Mouse (Mus musculus): ENCODE data around the gene Wdtc1. TPM values are rescaled to one million over a fixed set of nuclear protein-coding genes. Genes with fewer than 3 reads are reported as not detected.

Wdtc1 gene
- polyA plus RNA-seq, 1 experiment from 2014 or later: 11.2 TPM

DNA sequence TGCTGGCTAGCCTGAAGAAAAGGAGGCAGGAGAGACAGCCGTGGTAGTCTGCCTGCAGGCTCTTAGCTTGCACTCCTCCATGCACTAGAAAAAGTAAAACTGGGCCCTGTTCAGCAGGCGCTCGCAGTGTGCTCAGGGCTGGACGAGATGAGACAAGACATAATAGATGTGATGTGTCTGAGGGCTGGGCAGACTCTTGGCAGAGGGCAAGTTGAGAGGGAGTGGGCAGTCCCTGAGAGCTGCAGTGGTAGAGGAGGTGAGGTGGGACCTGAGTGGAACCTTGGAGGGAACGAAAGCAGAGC, 25.7 kb upstream of the Wdtc1 start:
- H3K36me3 ChIP-seq (ENCODE audit: insufficient read depth, low read length): 0 out of 2 replicates have a peak, but pooled peaks cover 3% of the 10 kb centered on the region
- 45% methylated on average over 5 of the region's 5 CpGs for WGBS
- H3K4me2 ChIP-seq (ENCODE audit: low read length): no peak overlapping the region
- DNase-seq (ENCODE audit: low spot score) (no peak), ATAC-seq (replicated peaks; ENCODE audit: low FRiP score, low read depth) (no peak)
- no peaks in the 10 kb centered on the region for H3K27me3 ChIP-seq (ENCODE audit: insufficient read depth, low read length)
- no peak overlapping the region for H3K4me3 ChIP-seq (replicated peaks; ENCODE audit: low read depth, low read length)
- TF ChIP-seq CTCF (IDR thresholded peaks at IDR 0.05; ENCODE audit: low read depth): no peak
- no peak overlapping the region for H3K9ac ChIP-seq (ENCODE audit: low read depth, low read length)
- peaks cover 36% of the 10 kb centered on the region for H3K4me1 ChIP-seq (replicated peaks; ENCODE audit: insufficient read depth, low read length)
- peak overlapping the region; percentile 54 for H3K27ac ChIP-seq
- H3K9me3 ChIP-seq (replicated peaks; ENCODE audit: low read length): no peaks in the 10 kb centered on the region

DNA sequence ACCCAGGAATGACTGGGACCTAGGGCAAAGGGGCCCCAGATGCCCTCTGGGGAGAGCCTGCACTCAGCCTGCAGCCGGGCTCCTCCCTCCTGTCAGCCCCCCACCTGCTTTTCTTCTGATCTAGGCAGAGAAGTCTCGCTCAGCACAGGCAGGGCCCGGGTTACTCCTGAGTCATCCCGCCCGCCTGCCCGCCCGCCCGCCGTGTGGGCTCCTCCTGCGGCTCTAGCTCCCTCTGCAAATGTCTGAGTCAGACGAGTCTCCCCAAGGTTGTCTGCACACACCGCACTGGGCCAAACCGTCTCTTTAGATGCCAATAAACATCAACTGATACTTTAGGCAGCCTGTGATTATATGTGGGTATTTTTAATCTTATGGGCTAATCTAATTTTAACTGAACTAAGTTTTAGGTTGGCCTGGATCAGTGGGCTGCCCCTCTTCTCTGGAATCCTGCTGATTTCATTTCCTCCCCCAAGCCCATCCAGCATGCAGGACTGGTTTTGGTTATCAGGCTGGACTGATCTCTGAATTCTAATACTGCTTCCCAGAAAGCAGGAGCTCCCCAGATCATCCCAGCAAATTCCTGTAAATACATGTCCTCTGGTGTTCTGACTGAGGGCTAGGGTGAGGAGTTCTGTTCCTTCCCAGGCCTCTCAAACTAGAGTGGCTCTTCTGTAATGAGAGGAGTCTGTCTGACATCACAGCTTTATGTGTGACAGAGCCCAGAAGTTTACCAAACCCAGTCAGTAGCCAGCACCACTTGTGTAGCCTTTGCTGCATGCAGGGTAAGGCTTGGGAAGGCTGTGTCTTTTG, 25.2 kb upstream of the Wdtc1 start:
- no peak for TF ChIP-seq CTCF (IDR thresholded peaks at IDR 0.05; ENCODE audit: low read depth)
- Histone ChIP-seq H3K27me3 (ENCODE audit: insufficient read depth, low read length) (no peaks in the 10 kb centered on the region), H3K9ac (ENCODE audit: low read depth, low read length) (no peak overlapping the region), H3K27ac (peak overlapping the region; percentile 54), H3K9me3 (replicated peaks; ENCODE audit: low read length) (no peaks in the 10 kb centered on the region), H3K36me3 (ENCODE audit: insufficient read depth, low read length) (0 out of 2 replicates have a peak, but pooled peaks cover 3% of the 10 kb centered on the region), H3K4me2 (ENCODE audit: low read length) (no peak overlapping the region), H3K4me3 (replicated peaks; ENCODE audit: low read depth, low read length) (no peak overlapping the region), H3K4me1 (replicated peaks; ENCODE audit: insufficient read depth, low read length) (peaks cover 38% of the 10 kb centered on the region)
- WGBS: 16% methylated on average over 13 of the region's 13 CpGs
- 0 out of 2 replicates have a peak, but pooled peaks have one; percentile 11 for ATAC-seq (replicated peaks; ENCODE audit: low FRiP score, low read depth)
- peak; percentile 53 for DNase-seq (ENCODE audit: low spot score)

DNA sequence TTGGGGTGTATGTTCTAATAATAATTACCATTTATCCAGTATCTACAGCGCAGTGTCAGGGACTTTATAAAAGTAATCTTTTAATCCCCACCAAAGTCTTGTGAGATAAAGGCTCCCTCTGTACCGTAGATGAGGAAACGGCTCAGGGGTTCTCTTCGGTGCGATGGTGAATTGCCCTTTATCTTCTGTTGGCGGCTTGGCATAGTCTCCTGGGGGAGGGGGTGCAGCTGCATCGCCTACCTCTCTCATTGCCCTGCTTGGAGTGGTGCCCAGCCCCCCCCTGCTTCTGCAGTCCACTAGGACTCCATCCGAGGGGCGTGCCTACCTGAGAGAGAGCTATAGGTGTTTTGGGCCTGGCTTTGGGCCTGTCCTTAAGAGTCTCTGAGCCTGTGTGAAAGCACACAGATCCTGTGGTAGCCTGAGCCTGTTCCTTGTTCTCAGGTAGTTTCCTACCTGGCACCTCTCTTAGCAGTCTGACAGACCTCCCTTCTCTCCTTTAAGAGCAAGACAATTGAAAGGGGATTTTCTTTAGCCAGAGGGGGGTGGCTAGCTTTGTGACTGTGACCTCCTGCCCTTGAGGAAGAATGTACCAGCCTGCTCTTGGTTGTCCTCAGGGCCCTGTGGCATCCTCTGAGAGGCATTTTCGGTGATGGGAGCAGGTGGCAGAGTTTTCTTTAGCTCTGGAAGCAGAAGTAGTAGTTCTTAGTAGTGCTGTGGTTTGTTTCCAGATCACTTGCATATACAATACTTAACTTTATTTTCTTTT, 22.7 kb upstream of the Wdtc1 start:
- WGBS: 75% methylated on average over 10 of the region's 10 CpGs
- ATAC-seq (replicated peaks; ENCODE audit: low FRiP score, low read depth) (no peak), DNase-seq (ENCODE audit: low spot score) (no peak)
- no peak for TF ChIP-seq CTCF (IDR thresholded peaks at IDR 0.05; ENCODE audit: low read depth)
- no peaks in the 10 kb centered on the region for H3K27me3 ChIP-seq (ENCODE audit: insufficient read depth, low read length)
- H3K9ac ChIP-seq (ENCODE audit: low read depth, low read length): no peak overlapping the region
- no peak overlapping the region for H3K27ac ChIP-seq
- H3K9me3 ChIP-seq (replicated peaks; ENCODE audit: low read length): no peaks in the 10 kb centered on the region
- H3K4me1 ChIP-seq (replicated peaks; ENCODE audit: insufficient read depth, low read length): peaks cover 55% of the 10 kb centered on the region
- no peaks in the 10 kb centered on the region for H3K36me3 ChIP-seq (ENCODE audit: insufficient read depth, low read length)
- H3K4me2 ChIP-seq (ENCODE audit: low read length): no peak overlapping the region
- no peak overlapping the region for H3K4me3 ChIP-seq (replicated peaks; ENCODE audit: low read depth, low read length)

DNA sequence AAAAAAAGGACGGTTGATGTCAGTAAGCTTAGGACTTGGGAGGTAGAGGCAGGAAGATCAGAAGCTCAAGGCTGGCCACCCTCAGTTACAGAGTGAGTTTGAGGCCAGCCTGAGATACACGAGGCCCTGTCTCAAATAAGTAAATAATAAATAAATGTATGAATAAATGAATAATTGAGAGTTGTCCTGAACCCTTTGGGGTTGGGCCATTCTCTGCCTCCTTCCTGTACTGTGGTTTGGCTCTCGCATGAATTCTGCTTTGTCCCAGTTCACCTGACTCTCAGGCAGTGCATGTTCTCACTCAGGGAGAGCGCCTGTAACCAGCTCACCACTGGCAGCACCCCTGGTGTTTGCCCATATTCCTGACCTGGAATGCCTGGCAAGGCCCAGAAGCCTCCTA, 20.7 kb upstream of the Wdtc1 start:
- H3K4me2 ChIP-seq (ENCODE audit: low read length): no peak overlapping the region
- H3K9ac ChIP-seq (ENCODE audit: low read depth, low read length): peak overlapping the region; percentile 20; the same call in 1 of the 2 replicates
- no peak overlapping the region for H3K27ac ChIP-seq
- peaks cover 48% of the 10 kb centered on the region for H3K4me1 ChIP-seq (replicated peaks; ENCODE audit: insufficient read depth, low read length)
- H3K36me3 ChIP-seq (ENCODE audit: insufficient read depth, low read length): no peaks in the 10 kb centered on the region
- no peak for TF ChIP-seq CTCF (IDR thresholded peaks at IDR 0.05; ENCODE audit: low read depth)
- DNase-seq (ENCODE audit: low spot score) (no peak), ATAC-seq (replicated peaks; ENCODE audit: low FRiP score, low read depth) (no peak)
- no peaks in the 10 kb centered on the region for H3K27me3 ChIP-seq (ENCODE audit: insufficient read depth, low read length)
- 72% methylated on average over 4 of the region's 4 CpGs for WGBS
- H3K4me3 ChIP-seq (replicated peaks; ENCODE audit: low read depth, low read length): no peak overlapping the region
- no peaks in the 10 kb centered on the region for H3K9me3 ChIP-seq (replicated peaks; ENCODE audit: low read length)

DNA sequence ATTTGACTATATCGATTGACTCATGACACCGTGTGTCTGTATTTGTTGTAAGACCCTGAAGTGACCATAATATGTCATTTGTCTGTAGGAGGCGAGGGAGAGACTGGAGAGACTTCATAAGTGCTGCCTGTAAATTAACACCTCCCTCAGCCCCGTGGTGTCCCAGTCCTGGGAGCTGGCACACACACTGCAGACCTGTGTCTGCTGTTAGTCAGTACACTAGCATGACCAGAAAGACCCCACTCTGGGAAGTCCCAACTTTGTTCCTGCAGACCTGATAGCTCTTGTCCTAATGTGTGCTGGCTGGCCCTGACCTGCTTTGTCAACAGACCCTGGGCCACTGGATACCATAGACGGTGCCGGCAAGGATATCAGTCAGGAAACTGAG, 19.0 kb upstream of the Wdtc1 start:
- 28% methylated on average over 6 of the region's 6 CpGs for WGBS
- TF ChIP-seq CTCF (IDR thresholded peaks at IDR 0.05; ENCODE audit: low read depth): no peak
- peaks cover 33% of the 10 kb centered on the region for H3K4me1 ChIP-seq (replicated peaks; ENCODE audit: insufficient read depth, low read length)

DNA sequence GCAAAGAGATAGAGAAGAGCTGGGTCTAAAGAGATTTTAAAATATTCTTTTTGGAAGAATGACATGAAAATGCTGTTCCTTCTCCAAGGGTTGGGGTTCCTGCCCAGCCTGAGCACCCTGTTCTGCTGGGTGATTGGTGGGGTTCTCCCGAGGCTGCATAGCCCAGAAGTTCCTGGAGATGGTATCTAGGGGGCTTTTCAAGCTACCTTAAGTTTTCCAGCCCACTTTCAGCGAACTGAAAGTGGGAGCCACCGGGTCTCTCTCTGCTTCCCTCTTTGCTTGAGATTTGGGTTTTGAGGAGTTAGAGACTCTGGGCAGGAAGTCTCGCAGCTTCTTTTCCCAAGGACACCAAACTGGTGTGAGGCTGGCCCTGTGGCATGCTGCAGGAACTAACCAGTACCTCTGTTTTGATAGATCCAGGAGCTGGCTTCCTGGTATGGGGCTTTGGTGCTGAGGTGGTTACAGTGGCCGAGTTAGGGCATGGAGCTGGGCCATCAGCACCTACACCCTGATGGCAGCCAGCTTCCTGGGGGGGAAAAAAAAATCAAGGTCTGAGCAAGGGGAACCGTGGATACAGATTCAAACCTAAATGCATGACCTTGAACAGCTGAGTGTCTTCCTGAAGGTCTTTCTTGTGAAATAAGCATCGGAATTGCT, 18.5 kb upstream of the Wdtc1 start:
- Histone ChIP-seq H3K4me2 (ENCODE audit: low read length) (peak overlapping the region; percentile 75), H3K9me3 (replicated peaks; ENCODE audit: low read length) (no peaks in the 10 kb centered on the region), H3K27ac (no peak overlapping the region), H3K36me3 (ENCODE audit: insufficient read depth, low read length) (no peaks in the 10 kb centered on the region), H3K9ac (ENCODE audit: low read depth, low read length) (no peak overlapping the region), H3K4me1 (replicated peaks; ENCODE audit: insufficient read depth, low read length) (peaks cover 32% of the 10 kb centered on the region), H3K27me3 (ENCODE audit: insufficient read depth, low read length) (no peaks in the 10 kb centered on the region), H3K4me3 (replicated peaks; ENCODE audit: low read depth, low read length) (peak overlapping the region; percentile 75)
- no peak for TF ChIP-seq CTCF (IDR thresholded peaks at IDR 0.05; ENCODE audit: low read depth)
- 53% methylated on average over 7 of the region's 7 CpGs for WGBS
- DNase-seq (ENCODE audit: low spot score): no peak
- no peak for ATAC-seq (replicated peaks; ENCODE audit: low FRiP score, low read depth)

More for the DNA sequence above, 19.0 kb upstream of the Wdtc1 start:
- no peaks in the 10 kb centered on the region for H3K36me3 ChIP-seq (ENCODE audit: insufficient read depth, low read length)
- H3K27me3 ChIP-seq (ENCODE audit: insufficient read depth, low read length): no peaks in the 10 kb centered on the region
- no peak for DNase-seq (ENCODE audit: low spot score)
- H3K9ac ChIP-seq (ENCODE audit: low read depth, low read length): no peak overlapping the region
- H3K27ac ChIP-seq: no peak overlapping the region
- H3K4me3 ChIP-seq (replicated peaks; ENCODE audit: low read depth, low read length): peak overlapping the region; percentile 75
- no peaks in the 10 kb centered on the region for H3K9me3 ChIP-seq (replicated peaks; ENCODE audit: low read length)
- peak overlapping the region; percentile 75 for H3K4me2 ChIP-seq (ENCODE audit: low read length)
- no peak for ATAC-seq (replicated peaks; ENCODE audit: low FRiP score, low read depth)

Data from kidney, postnatal 0 days (tissue).